Mouse (Mus musculus) hindbrain, embryonic 11.5 days (tissue): ENCODE measurements at regions not wholly inside any gene's neighbourhood (a gene's known extent, or its start where the extent isn't known, plus 50 kb on each side); places are given as distances from the start of the nearest gene placed in this dataset.

ENCODE experiments used
- ATAC-seq: fragments of 200-750 bp; cut with Nextera tagmentation; 2 replicates; pipeline ENCODE4 v1.8.0; 2017; ENCODE audit warnings: mild to moderate bottlenecking, moderate TSS enrichment, moderate library complexity; ENCODE audit not compliant: low FRiP score
- DNase-seq: peaks from one replicate; pipeline ENCODE4 v3.0.0-alpha.2; 2015; ENCODE audit warnings: low spot score
- H3K27ac ChIP-seq: fragments of 300-500 bp; sonication (generic); 2 replicates; pipeline ENCODE4 v1.5.1; 2014; ENCODE audit warnings: mild to moderate bottlenecking, low read depth, low read length
- H3K27me3 ChIP-seq: fragments of 300-500 bp; sonication (generic); 2 replicates; pipeline ENCODE4 v1.6.1; 2014; ENCODE audit warnings: mild to moderate bottlenecking, low read length, moderate library complexity, mixed read lengths; ENCODE audit not compliant: control insufficient read depth, insufficient read depth
- H3K36me3 ChIP-seq: fragments of 300-500 bp; sonication (generic); 2 replicates; pipeline ENCODE4 v1.6.1; 2014; ENCODE audit warnings: mild to moderate bottlenecking, low read length, moderate library complexity, mixed read lengths; ENCODE audit not compliant: control insufficient read depth, insufficient read depth
- H3K4me1 ChIP-seq: fragments of 300-500 bp; sonication (generic); replicated peaks from 2 replicates; pipeline ENCODE4 v1.6.1; 2014; ENCODE audit warnings: low read length, mixed read lengths; ENCODE audit not compliant: control insufficient read depth, insufficient read depth
- H3K4me2 ChIP-seq: fragments of 300-500 bp; sonication (generic); replicated peaks from 2 replicates; pipeline ENCODE4 v1.6.1; 2014; ENCODE audit warnings: mild to moderate bottlenecking, low read depth, low read length
- H3K4me3 ChIP-seq: fragments of 300-500 bp; sonication (generic); 2 replicates; pipeline ENCODE4 v1.5.1; 2014; ENCODE audit warnings: low read depth, low read length
- H3K9ac ChIP-seq: fragments of 300-500 bp; sonication (generic); 2 replicates; pipeline ENCODE4 v1.6.1; 2014; ENCODE audit warnings: low read depth, low read length
- H3K9me3 ChIP-seq: fragments of 300-500 bp; sonication (generic); 2 replicates; pipeline ENCODE4 v1.6.1; 2016; ENCODE audit warnings: low read length; ENCODE audit not compliant: control insufficient read depth
- WGBS: fragments of 180-500 bp; shearing (Covaris S2); extraction: QIAGEN DNeasy Blood & Tissue Kit; methylation state at CpG from one replicate; pipeline ENCODE4 v1.1.7; 2014; 5-methylcytosine and 5-hydroxymethylcytosine counted together

GRCm38 (mm10) chr15:52967801-52968235, 916.9 kb upstream of the Gm7489 start:
- Histone ChIP-seq H3K4me3 (no peak overlapping the region), H3K9me3 (no peaks in the 10 kb centered on the region), H3K36me3 (no peaks in the 10 kb centered on the region), H3K27ac (no peak overlapping the region), H3K27me3 (no peaks in the 10 kb centered on the region), H3K4me1 (no peaks in the 10 kb centered on the region), H3K9ac (no peak overlapping the region), H3K4me2 (no peak overlapping the region)
- WGBS, result 13% methylated on average over 4 of the region's 4 CpGs
- DNase-seq, result peak; percentile 15
- ATAC-seq, result no peak

DNA sequence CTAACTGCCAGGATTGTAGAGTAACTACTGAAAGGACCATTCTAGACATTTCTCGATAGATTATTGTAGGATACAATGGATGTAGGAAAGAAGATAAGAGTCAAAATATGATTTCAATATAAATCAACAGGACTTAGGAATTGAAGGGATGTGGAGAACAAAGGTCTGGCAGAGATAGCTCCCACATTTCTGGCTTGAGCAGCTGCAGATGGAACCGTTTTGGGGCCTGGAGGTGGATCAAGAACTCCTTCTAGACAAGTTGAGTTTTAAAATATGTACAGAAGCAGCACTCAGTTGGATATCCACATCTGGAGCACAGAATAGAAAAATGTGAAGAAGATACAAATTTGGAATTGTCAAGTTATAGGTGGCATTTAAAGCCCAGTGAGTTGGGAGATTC, 901.9 kb upstream of the Gm7489 start:
- 88% methylated on average over 2 of the region's 2 CpGs for WGBS
- ATAC-seq, result no peak

GRCm38 (mm10) chr15:52990580-52990979, 894.1 kb upstream of the Gm7489 start:
- DNase-seq (no peak), ATAC-seq (no peak)
- Histone ChIP-seq H3K4me1 (no peaks in the 10 kb centered on the region), H3K9ac (no peak overlapping the region), H3K9me3 (no peaks in the 10 kb centered on the region), H3K4me2 (no peak overlapping the region), H3K27ac (no peak overlapping the region), H3K4me3 (no peak overlapping the region), H3K27me3 (no peaks in the 10 kb centered on the region), H3K36me3 (no peaks in the 10 kb centered on the region)

More for the DNA sequence above, 901.9 kb upstream of the Gm7489 start:
- Histone ChIP-seq H3K9ac (no peak overlapping the region), H3K4me1 (no peaks in the 10 kb centered on the region), H3K27me3 (no peaks in the 10 kb centered on the region), H3K9me3 (no peaks in the 10 kb centered on the region), H3K4me3 (no peak overlapping the region), H3K27ac (no peak overlapping the region), H3K4me2 (no peak overlapping the region), H3K36me3 (no peaks in the 10 kb centered on the region)
- no peak for DNase-seq

DNA sequence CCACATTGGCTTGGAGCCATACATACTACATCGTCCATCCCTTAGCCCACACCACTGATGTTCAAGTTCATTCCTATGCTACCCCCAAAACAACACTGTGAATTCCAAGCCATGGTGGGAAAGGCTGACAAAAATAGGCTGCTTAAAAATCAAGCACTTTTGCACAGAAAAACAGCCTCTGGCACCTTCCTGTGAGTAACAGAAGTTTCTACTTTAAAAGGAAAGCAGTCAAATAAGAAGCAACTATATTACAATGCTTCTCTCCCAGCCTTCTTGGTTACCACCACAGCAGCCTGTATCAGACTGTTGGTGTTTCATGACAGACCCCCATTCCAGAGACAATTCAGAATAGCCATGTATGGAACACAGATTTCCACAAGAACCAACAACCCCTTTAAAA, 890.4 kb upstream of the Gm7489 start:
- Histone ChIP-seq H3K4me2 (no peak overlapping the region), H3K9me3 (no peaks in the 10 kb centered on the region), H3K4me1 (no peaks in the 10 kb centered on the region), H3K27ac (no peak overlapping the region), H3K4me3 (no peak overlapping the region), H3K27me3 (no peaks in the 10 kb centered on the region), H3K9ac (no peak overlapping the region), H3K36me3 (no peaks in the 10 kb centered on the region)
- DNase-seq, result no peak
- no peak for ATAC-seq
- 71% methylated on average over 1 of the region's 1 CpGs for WGBS

DNA sequence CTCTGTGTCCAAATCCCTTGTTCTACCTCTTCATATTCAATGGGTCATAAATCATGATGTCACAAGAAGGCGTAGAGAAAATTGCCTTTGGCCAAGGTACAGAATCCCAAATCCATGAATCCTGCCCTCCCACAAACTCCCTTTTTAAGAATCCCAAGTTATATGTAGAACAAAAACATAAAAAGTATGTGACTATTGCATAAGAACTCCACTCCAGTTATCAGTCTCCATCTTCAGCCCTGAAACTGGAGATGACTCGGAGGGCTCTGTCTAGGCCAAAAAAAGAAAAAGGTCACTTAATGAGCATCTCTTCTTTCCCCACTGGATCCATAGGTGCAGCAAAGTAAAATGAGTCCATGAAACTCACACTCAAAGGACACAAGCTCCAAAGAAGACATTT, 885.5 kb upstream of the Gm7489 start:
- Histone ChIP-seq H3K4me1 (no peaks in the 10 kb centered on the region), H3K9me3 (no peaks in the 10 kb centered on the region), H3K4me2 (no peak overlapping the region), H3K9ac (no peak overlapping the region), H3K4me3 (no peak overlapping the region), H3K36me3 (no peaks in the 10 kb centered on the region), H3K27me3 (no peaks in the 10 kb centered on the region), H3K27ac (no peak overlapping the region)
- WGBS, result 91% methylated on average over 2 of the region's 2 CpGs
- no peak for DNase-seq
- no peak for ATAC-seq

- Histone ChIP-seq H3K27ac (no peak overlapping the region), H3K27me3 (no peaks in the 10 kb centered on the region), H3K4me2 (no peak overlapping the region), H3K9ac (no peak overlapping the region), H3K4me1 (no peaks in the 10 kb centered on the region), H3K36me3 (no peaks in the 10 kb centered on the region), H3K4me3 (no peak overlapping the region), H3K9me3 (no peaks in the 10 kb centered on the region)
- no peak for DNase-seq
- no peak for ATAC-seq
- WGBS, result 81% methylated on average over 2 of the region's 2 CpGs
Observed at GRCm38 (mm10) chr15:52999776-53000175, 884.9 kb upstream of the Gm7489 start.

DNA sequence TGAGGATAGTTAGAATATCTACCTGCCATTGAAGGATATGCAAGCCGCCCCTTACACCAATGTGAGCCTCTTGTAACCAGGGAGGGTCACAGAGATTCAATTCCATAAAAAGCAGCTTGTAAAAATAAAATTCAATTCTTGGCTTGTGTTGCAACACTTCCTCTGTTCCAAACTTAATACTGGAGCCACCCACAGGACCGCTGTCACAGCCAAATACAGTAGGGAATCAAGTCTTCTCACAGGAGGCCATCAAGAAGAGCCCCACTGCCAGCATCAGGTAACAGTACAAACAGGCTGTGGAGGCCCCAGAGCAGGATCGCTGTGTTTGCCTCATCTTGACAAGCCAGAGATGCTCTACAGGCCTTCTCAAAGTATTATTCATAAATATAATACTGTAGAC, 883.3 kb upstream of the Gm7489 start:
- no peak for DNase-seq
- WGBS, result 83% methylated on average over 3 of the region's 3 CpGs

GRCm38 (mm10) chr15:53001964-53002363, 882.7 kb upstream of the Gm7489 start:
- H3K9ac ChIP-seq, result no peak overlapping the region
- H3K9me3 ChIP-seq, result no peaks in the 10 kb centered on the region
- H3K4me2 ChIP-seq, result no peak overlapping the region
- ATAC-seq (no peak), DNase-seq (no peak)
- no peak overlapping the region for H3K27ac ChIP-seq
- 91% methylated on average over 4 of the region's 4 CpGs for WGBS
- H3K27me3 ChIP-seq, result no peaks in the 10 kb centered on the region
- H3K36me3 ChIP-seq, result no peaks in the 10 kb centered on the region
- H3K4me3 ChIP-seq, result no peak overlapping the region
- no peaks in the 10 kb centered on the region for H3K4me1 ChIP-seq

More for the DNA sequence above, 883.3 kb upstream of the Gm7489 start:
- Histone ChIP-seq H3K4me2 (no peak overlapping the region), H3K9me3 (no peaks in the 10 kb centered on the region), H3K27ac (no peak overlapping the region), H3K4me3 (no peak overlapping the region), H3K36me3 (no peaks in the 10 kb centered on the region), H3K4me1 (no peaks in the 10 kb centered on the region), H3K9ac (no peak overlapping the region), H3K27me3 (no peaks in the 10 kb centered on the region)
- no peak for ATAC-seq

DNA sequence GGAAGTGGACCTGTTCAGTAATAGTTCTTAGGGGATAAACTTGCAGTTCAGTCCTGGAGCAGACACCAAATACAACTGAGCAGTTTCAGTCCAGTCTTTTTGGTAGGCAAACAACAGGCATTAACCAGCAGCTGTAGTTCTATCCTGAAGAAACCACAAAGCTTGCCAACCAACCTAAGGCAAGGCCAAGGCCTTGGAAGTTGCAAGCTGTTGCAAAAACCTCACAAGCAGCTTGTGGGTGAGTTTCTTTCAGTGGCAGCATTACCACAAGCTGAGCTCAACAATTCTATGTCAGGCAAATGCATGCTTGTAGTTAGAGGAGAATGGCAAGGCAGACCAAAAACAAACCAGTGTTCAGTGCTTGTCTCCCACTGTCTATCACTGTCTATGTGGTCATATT, 880.6 kb upstream of the Gm7489 start:
- no peak overlapping the region for H3K4me3 ChIP-seq
- H3K27ac ChIP-seq, result no peak overlapping the region
- H3K4me2 ChIP-seq, result no peak overlapping the region
- H3K36me3 ChIP-seq, result no peaks in the 10 kb centered on the region
- no peaks in the 10 kb centered on the region for H3K27me3 ChIP-seq
- H3K4me1 ChIP-seq, result no peaks in the 10 kb centered on the region
- H3K9me3 ChIP-seq, result no peaks in the 10 kb centered on the region
- H3K9ac ChIP-seq, result no peak overlapping the region
- no peak for DNase-seq
- ATAC-seq, result no peak
